Mouse (Mus musculus): ENCODE measurements around the gene Prmt3. TPM values are rescaled to one million over a fixed set of nuclear protein-coding genes. Genes with fewer than 3 reads are reported as not detected.

The Prmt3 gene
- polyA plus RNA-seq, 1 experiment from 2014 or later, result 46.0 TPM

GRCm38 (mm10) chr7:49764011-49764716 lies 14.0 kb upstream of the Prmt3 start:
- 71% methylated on average over 10 of the region's 10 CpGs for WGBS
- Histone ChIP-seq H3K36me3 (no peaks in the 10 kb centered on the region), H3K27me3 (no peaks in the 10 kb centered on the region), H3K4me2 (replicated peaks) (no peak overlapping the region), H3K9ac (no peak overlapping the region), H3K27ac (replicated peaks) (no peak overlapping the region), H3K4me1 (0 out of 2 replicates have a peak, but pooled peaks cover under 1% of the 10 kb centered on the region), H3K4me3 (replicated peaks) (no peak overlapping the region), H3K9me3 (replicated peaks) (no peaks in the 10 kb centered on the region)
- ATAC-seq (ENCODE audit: insufficient number of reproducible peaks, low FRiP score, low TSS enrichment, low read depth), result no peak

- Histone ChIP-seq H3K36me3 (no peaks in the 10 kb centered on the region), H3K27ac (replicated peaks) (no peak overlapping the region), H3K9ac (no peak overlapping the region), H3K4me3 (replicated peaks) (no peak overlapping the region), H3K9me3 (replicated peaks) (no peaks in the 10 kb centered on the region), H3K27me3 (no peaks in the 10 kb centered on the region), H3K4me2 (replicated peaks) (no peak overlapping the region), H3K4me1 (no peaks in the 10 kb centered on the region)
- WGBS, result 88% methylated on average over 7 of the region's 7 CpGs
- no peak for ATAC-seq (ENCODE audit: insufficient number of reproducible peaks, low FRiP score, low TSS enrichment, low read depth)
Measured at GRCm38 (mm10) chr7:49766166-49766565, 12.0 kb upstream of the Prmt3 start.

- Histone ChIP-seq H3K9ac (no peak overlapping the region), H3K36me3 (no peaks in the 10 kb centered on the region), H3K4me2 (replicated peaks) (no peak overlapping the region), H3K9me3 (replicated peaks) (no peaks in the 10 kb centered on the region), H3K27ac (replicated peaks) (no peak overlapping the region), H3K4me1 (no peaks in the 10 kb centered on the region), H3K4me3 (replicated peaks) (no peak overlapping the region), H3K27me3 (no peaks in the 10 kb centered on the region)
- 51% methylated on average over 9 of the region's 9 CpGs for WGBS
- ATAC-seq (ENCODE audit: insufficient number of reproducible peaks, low FRiP score, low TSS enrichment, low read depth), result no peak
Measured at GRCm38 (mm10) chr7:49768509-49768908, 9.6 kb upstream of the Prmt3 start.

GRCm38 (mm10) chr7:49774396-49774795 lies 3.8 kb upstream of the Prmt3 start:
- Histone ChIP-seq H3K27me3 (no peaks in the 10 kb centered on the region), H3K4me3 (replicated peaks) (no peak overlapping the region), H3K9ac (no peak overlapping the region), H3K27ac (replicated peaks) (no peak overlapping the region), H3K4me2 (replicated peaks) (no peak overlapping the region), H3K36me3 (no peaks in the 10 kb centered on the region), H3K9me3 (replicated peaks) (no peaks in the 10 kb centered on the region), H3K4me1 (peaks cover 8% of the 10 kb centered on the region; the same call in 1 of the 2 replicates)
- ATAC-seq (ENCODE audit: insufficient number of reproducible peaks, low FRiP score, low TSS enrichment, low read depth), result no peak
- WGBS, result 89% methylated on average over 2 of the region's 2 CpGs

- ATAC-seq (ENCODE audit: insufficient number of reproducible peaks, low FRiP score, low TSS enrichment, low read depth), result no peak
- Histone ChIP-seq H3K4me1 (peaks cover 12% of the 10 kb centered on the region; the same call in 1 of the 2 replicates), H3K36me3 (peaks cover 8% of the 10 kb centered on the region), H3K27me3 (no peaks in the 10 kb centered on the region), H3K9ac (no peak overlapping the region), H3K4me3 (replicated peaks) (no peak overlapping the region), H3K4me2 (replicated peaks) (no peak overlapping the region), H3K27ac (replicated peaks) (no peak overlapping the region), H3K9me3 (replicated peaks) (no peaks in the 10 kb centered on the region)
- 42% methylated on average over 3 of the region's 3 CpGs for WGBS
Measured at GRCm38 (mm10) chr7:49777585-49777984, 561 bp upstream of the Prmt3 start.

GRCm38 (mm10) chr7:49778904-49779615 lies 914 bp downstream of the Prmt3 start:
- 77% methylated on average over 12 of the region's 12 CpGs for WGBS

GRCm38 (mm10) chr7:49783017-49783416 lies 4.9 kb downstream of the Prmt3 start:
- ATAC-seq (ENCODE audit: insufficient number of reproducible peaks, low FRiP score, low TSS enrichment, low read depth), result no peak
- peaks cover 12% of the 10 kb centered on the region; the same call in 1 of the 2 replicates for H3K4me1 ChIP-seq
- no peaks in the 10 kb centered on the region for H3K27me3 ChIP-seq
- no peak overlapping the region for H3K27ac ChIP-seq (replicated peaks)
- H3K4me2 ChIP-seq (replicated peaks), result no peak overlapping the region
- H3K9ac ChIP-seq, result no peak overlapping the region
- no peaks in the 10 kb centered on the region for H3K9me3 ChIP-seq (replicated peaks)
- H3K4me3 ChIP-seq (replicated peaks), result no peak overlapping the region
- WGBS, result 92% methylated on average over 2 of the region's 2 CpGs
- H3K36me3 ChIP-seq, result peaks cover 38% of the 10 kb centered on the region

More at GRCm38 (mm10) chr7:49778904-49779615, 914 bp downstream of the Prmt3 start:
- peak overlapping the region; percentile 81 for H3K4me2 ChIP-seq (replicated peaks)
- peak overlapping the region; percentile 72 for H3K4me3 ChIP-seq (replicated peaks)
- no peak overlapping the region for H3K27ac ChIP-seq (replicated peaks)
- H3K36me3 ChIP-seq, result peaks cover 9% of the 10 kb centered on the region
- H3K9ac ChIP-seq, result no peak overlapping the region
- H3K27me3 ChIP-seq, result no peaks in the 10 kb centered on the region
- peaks cover 12% of the 10 kb centered on the region; the same call in 1 of the 2 replicates for H3K4me1 ChIP-seq
- ATAC-seq (ENCODE audit: insufficient number of reproducible peaks, low FRiP score, low TSS enrichment, low read depth), result no peak
- H3K9me3 ChIP-seq (replicated peaks), result no peaks in the 10 kb centered on the region

- H3K4me1 ChIP-seq, result no peaks in the 10 kb centered on the region
- H3K36me3 ChIP-seq, result peaks cover 52% of the 10 kb centered on the region
- no peak overlapping the region for H3K4me3 ChIP-seq (replicated peaks)
- no peaks in the 10 kb centered on the region for H3K27me3 ChIP-seq
- H3K27ac ChIP-seq (replicated peaks), result no peak overlapping the region
- ATAC-seq (ENCODE audit: insufficient number of reproducible peaks, low FRiP score, low TSS enrichment, low read depth), result no peak
- H3K9me3 ChIP-seq (replicated peaks), result no peaks in the 10 kb centered on the region
- H3K9ac ChIP-seq, result no peak overlapping the region
- WGBS, result 90% methylated on average over 7 of the region's 7 CpGs
- no peak overlapping the region for H3K4me2 ChIP-seq (replicated peaks)
Measured at GRCm38 (mm10) chr7:49785141-49785540, 7.0 kb downstream of the Prmt3 start.

GRCm38 (mm10) chr7:49786618-49787382 lies 8.7 kb downstream of the Prmt3 start:
- no peak overlapping the region for H3K4me2 ChIP-seq (replicated peaks)
- H3K27me3 ChIP-seq, result no peaks in the 10 kb centered on the region
- no peak overlapping the region for H3K27ac ChIP-seq (replicated peaks)
- no peaks in the 10 kb centered on the region for H3K4me1 ChIP-seq
- no peak overlapping the region for H3K9ac ChIP-seq
- H3K4me3 ChIP-seq (replicated peaks), result no peak overlapping the region
- H3K9me3 ChIP-seq (replicated peaks), result no peaks in the 10 kb centered on the region
- H3K36me3 ChIP-seq, result peaks cover 58% of the 10 kb centered on the region
- 65% methylated on average over 12 of the region's 12 CpGs for WGBS
- ATAC-seq (ENCODE audit: insufficient number of reproducible peaks, low FRiP score, low TSS enrichment, low read depth), result no peak

GRCm38 (mm10) chr7:49787383-49787645 lies 9.2 kb downstream of the Prmt3 start:
- Histone ChIP-seq H3K36me3 (peaks cover 53% of the 10 kb centered on the region), H3K9ac (no peak overlapping the region), H3K4me3 (replicated peaks) (no peak overlapping the region), H3K27me3 (no peaks in the 10 kb centered on the region), H3K9me3 (replicated peaks) (no peaks in the 10 kb centered on the region), H3K4me1 (no peaks in the 10 kb centered on the region), H3K4me2 (replicated peaks) (no peak overlapping the region), H3K27ac (replicated peaks) (no peak overlapping the region)
- 94% methylated on average over 3 of the region's 3 CpGs for WGBS
- no peak for ATAC-seq (ENCODE audit: insufficient number of reproducible peaks, low FRiP score, low TSS enrichment, low read depth)

GRCm38 (mm10) chr7:49794304-49794703 lies 16.2 kb downstream of the Prmt3 start:
- WGBS, result 85% methylated on average over 2 of the region's 2 CpGs

More at GRCm38 (mm10) chr7:49794304-49794703, 16.2 kb downstream of the Prmt3 start:
- no peaks in the 10 kb centered on the region for H3K4me1 ChIP-seq
- no peak overlapping the region for H3K4me2 ChIP-seq (replicated peaks)
- ATAC-seq (ENCODE audit: insufficient number of reproducible peaks, low FRiP score, low TSS enrichment, low read depth), result no peak
- peaks cover 46% of the 10 kb centered on the region for H3K36me3 ChIP-seq
- H3K9ac ChIP-seq, result no peak overlapping the region
- H3K27ac ChIP-seq (replicated peaks), result no peak overlapping the region
- no peak overlapping the region for H3K4me3 ChIP-seq (replicated peaks)
- H3K27me3 ChIP-seq, result no peaks in the 10 kb centered on the region
- H3K9me3 ChIP-seq (replicated peaks), result no peaks in the 10 kb centered on the region
